ENCODE assay signal across 8 mouse cellular contexts in genomic region chr4:156076911-156077382, GRCm38 (mm10). TPM values are rescaled to one million over a fixed set of nuclear protein-coding genes. Genes with fewer than 3 reads are reported as not detected.
DNase-seq lines count a peak whose midpoint lies in the region; ATAC-seq and TF ChIP-seq lines count a peak whose summit lies in the region.

No protein-coding gene starts in this region.

- 0 out of 4 replicates have a peak, but pooled peaks of 1 of the 2 experiments have one; percentile 12 for TF ChIP-seq EP300 in MEL (IDR thresholded peaks at IDR 0.05; ENCODE audit: low read depth in 1 of 2, low read length in 2 of 2)

- 11% methylated on average over 8 of the region's 8 CpGs for WGBS in hindbrain, embryonic 16.5 days
- WGBS in midbrain, embryonic 13.5 days: 9% methylated on average over 8 of the region's 8 CpGs

- H3K27ac ChIP-seq in MEL (ENCODE audit: control insufficient read depth, low read depth, low read length): peak overlapping the region; percentile 5
- no peak overlapping the region for H3K27ac ChIP-seq in hindbrain, embryonic 16.5 days (ENCODE audit: low read depth, low read length)
- no peak overlapping the region for H3K27ac ChIP-seq in midbrain, embryonic 13.5 days

- H3K4me1 ChIP-seq in MEL (ENCODE audit: control insufficient read depth in 1 of 2, insufficient read depth in 2 of 2, low read length in 2 of 2): peaks cover 6 to 18% of the 10 kb centered on the region in 2 experiments
- peaks cover 8% of the 10 kb centered on the region for H3K4me1 ChIP-seq in hindbrain, embryonic 16.5 days (ENCODE audit: control insufficient read depth, insufficient read depth, low read depth, low read length)
- H3K4me1 ChIP-seq in midbrain, embryonic 13.5 days (replicated peaks): peaks cover 12% of the 10 kb centered on the region

- H3K4me3 ChIP-seq in MEL (ENCODE audit: control insufficient read depth in 1 of 2, insufficient read depth in 1 of 2, low read depth in 2 of 2, low read length in 2 of 2): peak overlapping the region; percentile 67 to 82
- peak overlapping the region; percentile 43; the same call in 1 of the 2 replicates for H3K4me3 ChIP-seq in hindbrain, embryonic 16.5 days (ENCODE audit: low read length)
- H3K4me3 ChIP-seq in midbrain, embryonic 13.5 days (replicated peaks): peak overlapping the region; percentile 39; the same call in 1 of the 2 replicates

- no peaks in the 10 kb centered on the region for H3K9me3 ChIP-seq in MEL (replicated peaks; ENCODE audit: insufficient read depth, low read length)
- no peaks in the 10 kb centered on the region for H3K9me3 ChIP-seq in hindbrain, embryonic 16.5 days (ENCODE audit: control insufficient read depth, low read length)
- H3K9me3 ChIP-seq in midbrain, embryonic 13.5 days: no peaks in the 10 kb centered on the region

- 0 out of 4 replicates have a peak, but pooled peaks of 1 of the 2 experiments have one; percentile 12 for TF ChIP-seq POLR2A in MEL (IDR thresholded peaks at IDR 0.05; ENCODE audit: control insufficient read depth in 1 of 2, insufficient read depth in 1 of 2, low read depth in 1 of 2, low read length in 2 of 2, poor library complexity in 1 of 2)

- no peaks in the 10 kb centered on the region for H3K27me3 ChIP-seq in MEL (ENCODE audit: control insufficient read depth in 1 of 2, insufficient read depth in 2 of 2, low read length in 2 of 2)
- H3K27me3 ChIP-seq in hindbrain, embryonic 16.5 days (replicated peaks; ENCODE audit: control insufficient read depth, insufficient read depth, low read length): peaks cover 8% of the 10 kb centered on the region
- H3K27me3 ChIP-seq in midbrain, embryonic 13.5 days: peaks cover 31% of the 10 kb centered on the region

- ATAC-seq in hindbrain, embryonic 16.5 days: no peak
- no peak for ATAC-seq in midbrain, embryonic 13.5 days

- DNase-seq in embryo, embryonic 10.5 days (ENCODE audit: low spot score): peak; percentile 29
- no peak for DNase-seq in embryo, embryonic 11 days
- DNase-seq in MEL (ENCODE audit: low read depth, low spot score): peak; percentile 74
- DNase-seq in urinary bladder, postnatal 25 days (ENCODE audit: low spot score): no peak
- DNase-seq in left cerebral cortex, postnatal 4 days: no peak
- no peak for DNase-seq in cerebellum, postnatal 4 days (ENCODE audit: low spot score in 2 of 2)

- peak overlapping the region; percentile 84 for H3K9ac ChIP-seq in MEL (ENCODE audit: control insufficient read depth, low read depth, low read length, poor library complexity, severe bottlenecking)
- no peak overlapping the region; the same call in 1 of the 2 replicates for H3K9ac ChIP-seq in hindbrain, embryonic 16.5 days (ENCODE audit: low read depth, low read length)
- no peak overlapping the region for H3K9ac ChIP-seq in midbrain, embryonic 13.5 days (replicated peaks)

- TF ChIP-seq CTCF in MEL (IDR thresholded peaks at IDR 0.05 in 2 of 3, conservative IDR thresholded peaks at IDR 0.05 in 1 of 3; ENCODE audit: control insufficient read depth in 1 of 3, insufficient read depth in 1 of 3, low read depth in 2 of 3, low read length in 3 of 3, poor library complexity in 1 of 3, severe bottlenecking in 1 of 3): peak in 1 of 3 experiments; percentile 34; a peak in 2 of 6 replicates

- peaks cover 2% of the 10 kb centered on the region; the same call in 1 of the 2 replicates for H3K79me2 ChIP-seq in MEL (ENCODE audit: control insufficient read depth, insufficient read depth, low read length, poor library complexity)

- peak; percentile 34 for TF ChIP-seq RAD21 in MEL (IDR thresholded peaks at IDR 0.05; ENCODE audit: low read depth, low read length)

- H3K4me2 ChIP-seq in hindbrain, embryonic 16.5 days (ENCODE audit: low read length): peak overlapping the region; percentile 73
- peak overlapping the region; percentile 61; the same call in 1 of the 2 replicates for H3K4me2 ChIP-seq in midbrain, embryonic 13.5 days (replicated peaks)

- H3K36me3 ChIP-seq in MEL (ENCODE audit: control insufficient read depth in 1 of 2, insufficient read depth in 2 of 2, low read length in 2 of 2): peaks cover 0 to 4% of the 10 kb centered on the region in 2 experiments; a peak in 2 of 4 replicates
- no peaks in the 10 kb centered on the region for H3K36me3 ChIP-seq in hindbrain, embryonic 16.5 days (ENCODE audit: control insufficient read depth, insufficient read depth, low read length)
- H3K36me3 ChIP-seq in midbrain, embryonic 13.5 days: no peaks in the 10 kb centered on the region

- intact Hi-C loops in left cerebral cortex, postnatal 4 days (cut with DNase I): no loop called here

TF ChIP-seq in MEL, 35 proteins besides CTCF, POLR2A, EP300 and RAD21 (continues in another document):
- TF ChIP-seq POLR2AphosphoS2 (IDR thresholded peaks at IDR 0.05; ENCODE audit: low read length) (no peak), E2F4 (IDR thresholded peaks at IDR 0.05; ENCODE audit: borderline replicate concordance, low read depth, low read length) (no peak), MEF2A (IDR thresholded peaks at IDR 0.05; ENCODE audit: extremely low read depth, insufficient replicate concordance, low read depth, low read length, poor library complexity, severe bottlenecking) (no peak), TCF12 (IDR thresholded peaks at IDR 0.05; ENCODE audit: low read depth, low read length) (no peak), MYC (IDR thresholded peaks at IDR 0.05; ENCODE audit: low read depth, low read length) (no peak), TBP (IDR thresholded peaks at IDR 0.05; ENCODE audit: low read depth, low read length) (no peak), USF1 (IDR thresholded peaks at IDR 0.05; ENCODE audit: low read depth, low read length) (no peak), JUND (IDR thresholded peaks at IDR 0.05; ENCODE audit: low read depth, low read length) (no peak), ETS1 (IDR thresholded peaks at IDR 0.05; ENCODE audit: low read depth, low read length) (no peak), SMC3 (IDR thresholded peaks at IDR 0.05; ENCODE audit: low read depth, low read length) (peak; percentile 44), GABPA (IDR thresholded peaks at IDR 0.05; ENCODE audit: low read depth, low read length) (no peak), ZNF384 (IDR thresholded peaks at IDR 0.05; ENCODE audit: low read depth, low read length) (no peak), ZMIZ1 (IDR thresholded peaks at IDR 0.05; ENCODE audit: low read depth, low read length) (no peak), ZC3H11A (IDR thresholded peaks at IDR 0.05; ENCODE audit: low read depth, low read length) (no peak; the same call in 1 of the 2 replicates), MAX (IDR thresholded peaks at IDR 0.05; ENCODE audit: low read length) (no peak), UBTF (IDR thresholded peaks at IDR 0.05; ENCODE audit: borderline replicate concordance, insufficient read depth, low read depth, low read length) (peak; percentile 11; the same call in 1 of the 2 replicates), SIN3A (IDR thresholded peaks at IDR 0.05; ENCODE audit: low read length) (0 out of 2 replicates have a peak, but pooled peaks have one; percentile 51), ZKSCAN1 (IDR thresholded peaks at IDR 0.05; ENCODE audit: low read depth, low read length) (no peak), NELFE (IDR thresholded peaks at IDR 0.05; ENCODE audit: low read depth, low read length) (peak; percentile 45; the same call in 1 of the 2 replicates), KAT2A (conservative IDR thresholded peaks at IDR 0.05; ENCODE audit: low read depth, low read length) (no peak), ELF1 (IDR thresholded peaks at IDR 0.05; ENCODE audit: low read depth, low read length) (peak; percentile 81), NRF1 (IDR thresholded peaks at IDR 0.05; ENCODE audit: insufficient read depth, low read depth, low read length, poor library complexity, severe bottlenecking) (no peak), USF2 (IDR thresholded peaks at IDR 0.05; ENCODE audit: borderline replicate concordance in 1 of 2, insufficient read depth in 1 of 2, low read depth in 1 of 2, low read length in 2 of 2) (no peak), CHD2 (IDR thresholded peaks at IDR 0.05; ENCODE audit: low read length) (no peak), MXI1 (IDR thresholded peaks at IDR 0.05; ENCODE audit: low read depth, low read length) (no peak; the same call in none of the 2 replicates)

RNA-seq across cellular contexts. Expression of gene Ttll10, which starts 17.7 kb away (rescaled TPM):
- not detected in 2 replicates for total RNA-seq in MEL (2012; rRNA removed)
- polyA plus RNA-seq in MEL (2012; ENCODE audit: insufficient read depth in 1 of 2, insufficient read length in 2 of 2, low read depth in 1 of 2, low replicate concordance in 2 of 2, missing spikeins in 1 of 2): under 1 TPM in 1 of 2 experiments, not detected in 1; 0.11 TPM
- not detected in 2 replicates for polyA plus RNA-seq in hindbrain, embryonic 16.5 days (2015; fragmentation: Nextera tagmentation; extraction: Ambion mirVana)
- not detected in 2 replicates for polyA plus RNA-seq in midbrain, embryonic 13.5 days (2015; fragmentation: Nextera tagmentation; extraction: Ambion mirVana)
- not detected for total RNA-seq in left cerebral cortex, postnatal 4 days (2021)

RNA-seq across cellular contexts. Expression of gene 9430015G10Rik, which starts 32.8 kb away (rescaled TPM):
- total RNA-seq in MEL (2012; rRNA removed): 27.5 and 28.7 TPM in 2 replicates
- 10 to 100 TPM in 1 of 2 experiments, not detected in 1; 52.9 TPM for polyA plus RNA-seq in MEL (2012; ENCODE audit: insufficient read depth in 1 of 2, insufficient read length in 2 of 2, low read depth in 1 of 2, low replicate concordance in 2 of 2, missing spikeins in 1 of 2)
- polyA plus RNA-seq in hindbrain, embryonic 16.5 days (2015; fragmentation: Nextera tagmentation; extraction: Ambion mirVana): 28.0 and 31.3 TPM in 2 replicates
- polyA plus RNA-seq in midbrain, embryonic 13.5 days (2015; fragmentation: Nextera tagmentation; extraction: Ambion mirVana): 36.6 and 40.6 TPM in 2 replicates
- total RNA-seq in left cerebral cortex, postnatal 4 days (2021): 10 to 100 TPM; 34.6 to 37.5 TPM

RNA-seq across cellular contexts. Expression of gene Tnfrsf18, which starts 51.0 kb away (rescaled TPM):
- total RNA-seq in MEL (2012; rRNA removed): 13.6 and 16.2 TPM in 2 replicates
- 1 to 10 TPM in 1 of 2 experiments, not detected in 1; 9.3 TPM for polyA plus RNA-seq in MEL (2012; ENCODE audit: insufficient read depth in 1 of 2, insufficient read length in 2 of 2, low read depth in 1 of 2, low replicate concordance in 2 of 2, missing spikeins in 1 of 2)
- polyA plus RNA-seq in hindbrain, embryonic 16.5 days (2015; fragmentation: Nextera tagmentation; extraction: Ambion mirVana): 1.7 and 1.8 TPM in 2 replicates
- polyA plus RNA-seq in midbrain, embryonic 13.5 days (2015; fragmentation: Nextera tagmentation; extraction: Ambion mirVana): 2.0 and 2.3 TPM in 2 replicates
- not detected for total RNA-seq in left cerebral cortex, postnatal 4 days (2021)

RNA-seq across cellular contexts. Expression of gene Rnf223, which starts 53.4 kb away (rescaled TPM):
- total RNA-seq in MEL (2012; rRNA removed): 0.65 TPM in 2 replicates
- polyA plus RNA-seq in MEL (2012; ENCODE audit: insufficient read depth in 1 of 2, insufficient read length in 2 of 2, low read depth in 1 of 2, low replicate concordance in 2 of 2, missing spikeins in 1 of 2): 1 to 10 TPM in 1 of 2 experiments, not detected in 1; 2.5 TPM
- polyA plus RNA-seq in hindbrain, embryonic 16.5 days (2015; fragmentation: Nextera tagmentation; extraction: Ambion mirVana): 0.40 and 0.52 TPM in 2 replicates
- 0.66 and 0.93 TPM in 2 replicates for polyA plus RNA-seq in midbrain, embryonic 13.5 days (2015; fragmentation: Nextera tagmentation; extraction: Ambion mirVana)
- under 1 TPM; 0.42 to 0.72 TPM for total RNA-seq in left cerebral cortex, postnatal 4 days (2021)

Comparison
In these comparisons a context has a peak if more than half of its experiments do, and no peak if none do; other contexts are left out.
1. DNase-seq: peak in embryo, embryonic 10.5 days (single experiment) and MEL (single experiment); none in embryo, embryonic 11 days (single experiment), urinary bladder, postnatal 25 days (single experiment), left cerebral cortex, postnatal 4 days (single experiment) and cerebellum, postnatal 4 days (0 of 2).
2. Peak in every context shown above with its lines, with median percentiles within 50 percentile points of each other: H3K4me3 ChIP-seq.